Mouse (Mus musculus): ENCODE data around the gene Gm10306. TPM values are rescaled to one million over a fixed set of nuclear protein-coding genes. Genes with fewer than 3 reads are reported as not detected.

The Gm10306 gene
- not detected in 2 replicates for polyA plus RNA-seq (2014; fragmentation: Nextera tagmentation; extraction: Ambion mirVana)

DNA sequence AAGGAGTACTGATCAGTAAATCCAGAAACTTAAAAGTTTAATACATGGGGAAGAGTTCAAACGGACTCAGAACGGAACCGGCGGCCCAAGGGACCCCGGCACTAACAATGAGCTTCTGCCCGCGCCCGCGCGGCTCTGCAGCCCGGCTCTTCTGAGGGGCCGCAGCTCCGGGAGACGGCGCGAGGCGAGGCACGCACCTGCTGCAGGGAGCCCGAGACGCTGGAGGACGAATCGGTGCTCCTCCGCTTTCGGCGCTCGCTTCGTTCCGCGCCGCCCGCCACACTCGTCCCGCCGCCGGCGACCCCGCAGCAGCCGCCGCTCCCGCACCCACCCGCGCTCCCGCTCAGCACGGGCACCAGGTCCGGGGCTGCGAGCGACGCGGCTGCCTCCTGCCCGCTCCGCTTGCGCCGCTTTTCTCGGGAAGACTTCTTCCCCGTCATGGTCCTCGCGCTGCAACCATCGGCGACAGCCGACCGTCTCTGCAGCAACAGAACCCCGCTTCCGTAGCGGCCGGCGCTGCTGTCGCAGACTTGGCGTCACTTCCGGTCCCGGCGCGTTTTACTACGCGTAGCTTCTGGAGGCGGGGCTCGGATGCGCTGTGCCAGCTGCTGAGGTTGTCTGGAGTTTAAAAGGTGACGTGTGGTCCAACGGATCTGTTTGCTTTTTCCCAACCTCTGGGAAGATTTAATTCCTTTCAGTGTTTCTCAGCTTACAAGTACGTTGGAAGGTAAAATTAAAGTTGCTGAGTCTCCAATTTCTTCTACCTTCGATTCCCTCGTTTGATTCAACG lies at the start of gene Gm10306, which contains the start of gene Caap1:
TSS of gene Gm10306 (plus strand) at position 282 of the 790 bp plus-strand sequence.
TSS of gene Caap1 (minus strand) at position 532 of the 790 bp plus-strand sequence.
- peak; percentile 96 for ATAC-seq (replicated peaks; ENCODE audit: insufficient number of reproducible peaks, low FRiP score, low TSS enrichment)
- Histone ChIP-seq H3K4me2 (peak within 1 kb of the TSS; percentile 83), H3K4me3 (ENCODE audit: low read depth, low read length) (peak within 1 kb of the TSS; percentile 89), H3K36me3 (ENCODE audit: control insufficient read depth, insufficient read depth, low read length) (no peaks in the 10 kb centered on the region), H3K4me1 (ENCODE audit: control insufficient read depth, insufficient read depth, low read length) (0 out of 2 replicates have a peak, but pooled peaks cover 4% of the 10 kb centered on the region), H3K9ac (ENCODE audit: low read depth, low read length) (peak within 1 kb of the TSS; percentile 91), H3K27me3 (ENCODE audit: control insufficient read depth, insufficient read depth, low read length) (no peaks in the 10 kb centered on the region), H3K27ac (ENCODE audit: low read depth, low read length) (peak within 1 kb of the TSS; percentile 59), H3K9me3 (replicated peaks; ENCODE audit: control insufficient read depth, low read length) (no peaks in the 10 kb centered on the region)
- under 1% methylated on average over 83 of the region's 83 CpGs for WGBS (ENCODE audit: insufficient replicate concordance)

DNA sequence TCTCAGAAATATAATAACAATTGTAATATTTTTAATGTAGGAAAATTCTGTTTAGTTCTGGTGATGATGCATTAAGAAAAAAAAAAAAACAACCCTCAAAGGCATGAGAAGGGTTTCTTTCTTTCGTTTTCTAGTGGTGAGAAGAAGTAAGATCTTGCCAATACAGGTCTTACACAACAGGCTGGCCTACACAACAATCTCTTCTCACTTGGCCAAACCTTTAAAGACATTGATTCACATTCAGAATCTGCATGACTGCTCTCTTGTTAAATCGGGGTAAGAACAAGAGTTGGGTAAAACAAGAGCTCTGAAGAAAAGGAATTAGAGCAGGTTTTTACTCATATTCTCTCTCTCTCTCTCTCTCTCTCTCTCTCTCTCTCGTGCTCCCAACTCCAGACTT lies 41.0 kb upstream of the Gm10306 start:
- Histone ChIP-seq H3K9ac (ENCODE audit: low read depth, low read length) (no peak overlapping the region), H3K36me3 (ENCODE audit: control insufficient read depth, insufficient read depth, low read length) (no peaks in the 10 kb centered on the region; the same call in 1 of the 2 replicates), H3K4me2 (no peak overlapping the region), H3K4me3 (ENCODE audit: low read depth, low read length) (no peak overlapping the region), H3K4me1 (ENCODE audit: control insufficient read depth, insufficient read depth, low read length) (no peaks in the 10 kb centered on the region), H3K27ac (ENCODE audit: low read depth, low read length) (no peak overlapping the region), H3K27me3 (ENCODE audit: control insufficient read depth, insufficient read depth, low read length) (no peaks in the 10 kb centered on the region), H3K9me3 (replicated peaks; ENCODE audit: control insufficient read depth, low read length) (no peaks in the 10 kb centered on the region)
- no peak for ATAC-seq (replicated peaks; ENCODE audit: insufficient number of reproducible peaks, low FRiP score, low TSS enrichment)
- WGBS (ENCODE audit: insufficient replicate concordance): 84% methylated on average over 3 of the region's 3 CpGs

DNA sequence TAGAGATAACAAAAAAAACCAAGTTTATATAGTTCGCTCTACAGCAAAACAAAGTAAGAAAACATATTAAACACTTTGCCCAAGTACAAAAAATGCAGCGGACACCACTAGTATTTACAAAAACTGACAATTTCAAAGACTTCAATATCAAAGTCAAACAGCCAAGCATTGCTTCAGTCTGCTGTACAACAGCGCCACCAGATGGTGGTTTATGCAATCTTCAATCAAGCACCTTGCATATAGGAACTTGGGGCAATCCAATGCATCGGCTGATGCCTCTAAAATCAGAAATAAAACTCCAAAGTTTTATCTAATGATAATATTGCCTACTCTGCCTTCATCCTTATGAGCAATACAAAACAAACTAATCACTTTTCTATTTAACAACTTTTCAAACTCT lies 38.7 kb upstream of the Gm10306 start:
- WGBS (ENCODE audit: insufficient replicate concordance): 68% methylated on average over 4 of the region's 4 CpGs
- ATAC-seq (replicated peaks; ENCODE audit: insufficient number of reproducible peaks, low FRiP score, low TSS enrichment): no peak
- H3K4me3 ChIP-seq (ENCODE audit: low read depth, low read length): no peak overlapping the region
- H3K27me3 ChIP-seq (ENCODE audit: control insufficient read depth, insufficient read depth, low read length): no peaks in the 10 kb centered on the region
- H3K4me1 ChIP-seq (ENCODE audit: control insufficient read depth, insufficient read depth, low read length): no peaks in the 10 kb centered on the region
- H3K9ac ChIP-seq (ENCODE audit: low read depth, low read length): no peak overlapping the region
- no peaks in the 10 kb centered on the region for H3K9me3 ChIP-seq (replicated peaks; ENCODE audit: control insufficient read depth, low read length)
- no peaks in the 10 kb centered on the region for H3K36me3 ChIP-seq (ENCODE audit: control insufficient read depth, insufficient read depth, low read length)
- H3K27ac ChIP-seq (ENCODE audit: low read depth, low read length): no peak overlapping the region
- no peak overlapping the region for H3K4me2 ChIP-seq

DNA sequence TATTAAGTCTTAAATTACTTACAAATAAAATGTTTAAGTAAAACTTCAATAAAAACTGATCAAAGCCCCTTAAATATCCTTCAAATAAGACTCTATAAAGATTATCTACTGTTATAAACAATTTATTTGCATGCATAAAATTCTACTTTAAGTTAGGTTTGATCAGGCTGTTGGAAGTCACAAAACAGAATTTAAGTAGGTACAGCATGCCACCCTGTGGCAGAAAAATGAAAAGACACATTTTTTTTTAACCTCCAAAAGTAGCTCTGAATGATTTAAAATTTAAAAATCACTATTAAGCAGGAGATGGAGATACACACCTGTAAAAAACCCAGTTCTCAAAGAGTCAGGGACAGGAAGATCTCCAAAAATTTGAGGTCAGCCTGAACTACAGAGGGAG lies 33.0 kb upstream of the Gm10306 start:
- H3K27me3 ChIP-seq (ENCODE audit: control insufficient read depth, insufficient read depth, low read length): no peaks in the 10 kb centered on the region
- H3K4me2 ChIP-seq: no peak overlapping the region
- H3K4me3 ChIP-seq (ENCODE audit: low read depth, low read length): no peak overlapping the region
- ATAC-seq (replicated peaks; ENCODE audit: insufficient number of reproducible peaks, low FRiP score, low TSS enrichment): no peak
- H3K9ac ChIP-seq (ENCODE audit: low read depth, low read length): no peak overlapping the region
- no peaks in the 10 kb centered on the region for H3K36me3 ChIP-seq (ENCODE audit: control insufficient read depth, insufficient read depth, low read length)
- no peaks in the 10 kb centered on the region for H3K4me1 ChIP-seq (ENCODE audit: control insufficient read depth, insufficient read depth, low read length)
- H3K27ac ChIP-seq (ENCODE audit: low read depth, low read length): no peak overlapping the region
- H3K9me3 ChIP-seq (replicated peaks; ENCODE audit: control insufficient read depth, low read length): no peaks in the 10 kb centered on the region

DNA sequence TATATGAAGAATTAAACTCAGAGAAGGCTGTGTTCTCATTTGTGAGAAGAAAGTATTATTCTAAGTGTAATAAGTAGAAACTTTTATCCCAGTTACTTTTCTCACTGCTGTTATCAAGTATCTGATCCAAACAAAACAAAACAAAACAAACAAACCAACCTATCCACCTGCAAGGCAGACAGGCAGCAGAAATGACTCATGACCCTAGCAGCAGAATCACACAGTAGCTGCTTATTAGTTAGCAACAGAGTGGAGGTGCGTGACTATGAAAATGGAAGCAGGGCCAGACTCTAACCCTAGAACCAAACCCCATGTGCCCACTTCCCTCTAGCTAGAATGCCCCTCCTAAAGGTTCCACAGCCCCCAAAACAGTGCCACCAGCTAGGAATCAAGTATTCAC lies 26.9 kb upstream of the Gm10306 start:
- Histone ChIP-seq H3K9ac (ENCODE audit: low read depth, low read length) (no peak overlapping the region), H3K4me3 (ENCODE audit: low read depth, low read length) (no peak overlapping the region), H3K27ac (ENCODE audit: low read depth, low read length) (no peak overlapping the region), H3K9me3 (replicated peaks; ENCODE audit: control insufficient read depth, low read length) (no peaks in the 10 kb centered on the region), H3K4me1 (ENCODE audit: control insufficient read depth, insufficient read depth, low read length) (no peaks in the 10 kb centered on the region), H3K36me3 (ENCODE audit: control insufficient read depth, insufficient read depth, low read length) (no peaks in the 10 kb centered on the region), H3K27me3 (ENCODE audit: control insufficient read depth, insufficient read depth, low read length) (no peaks in the 10 kb centered on the region), H3K4me2 (no peak overlapping the region)
- WGBS (ENCODE audit: insufficient replicate concordance): 90% methylated on average over 1 of the region's 1 CpGs
- ATAC-seq (replicated peaks; ENCODE audit: insufficient number of reproducible peaks, low FRiP score, low TSS enrichment): no peak

DNA sequence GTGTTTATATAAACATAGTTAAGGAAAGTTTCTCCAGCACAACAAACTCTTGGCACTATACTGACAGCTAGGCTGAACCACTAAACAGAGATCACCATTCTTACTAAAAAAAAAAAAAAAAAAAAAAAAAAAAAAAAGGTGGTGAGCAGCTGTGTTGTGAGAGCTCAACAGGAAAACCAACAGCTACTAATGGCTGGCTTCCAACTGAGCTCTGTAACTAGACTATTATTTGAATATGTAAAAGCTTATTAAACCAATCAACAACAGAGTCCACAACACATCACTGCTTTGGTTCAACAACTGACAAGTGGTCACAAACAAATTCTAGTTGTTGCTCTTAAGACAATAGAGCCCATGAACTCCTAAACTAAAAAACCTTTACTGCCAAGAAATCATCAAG lies 23.1 kb upstream of the Gm10306 start:
- H3K9ac ChIP-seq (ENCODE audit: low read depth, low read length): no peak overlapping the region
- peaks cover 2% of the 10 kb centered on the region; the same call in 1 of the 2 replicates for H3K36me3 ChIP-seq (ENCODE audit: control insufficient read depth, insufficient read depth, low read length)
- H3K27ac ChIP-seq (ENCODE audit: low read depth, low read length): no peak overlapping the region
- H3K4me1 ChIP-seq (ENCODE audit: control insufficient read depth, insufficient read depth, low read length): no peaks in the 10 kb centered on the region
- ATAC-seq (replicated peaks; ENCODE audit: insufficient number of reproducible peaks, low FRiP score, low TSS enrichment): no peak
- no peak overlapping the region for H3K4me3 ChIP-seq (ENCODE audit: low read depth, low read length)
- H3K4me2 ChIP-seq: no peak overlapping the region
- H3K9me3 ChIP-seq (replicated peaks; ENCODE audit: control insufficient read depth, low read length): no peaks in the 10 kb centered on the region
- H3K27me3 ChIP-seq (ENCODE audit: control insufficient read depth, insufficient read depth, low read length): no peaks in the 10 kb centered on the region

DNA sequence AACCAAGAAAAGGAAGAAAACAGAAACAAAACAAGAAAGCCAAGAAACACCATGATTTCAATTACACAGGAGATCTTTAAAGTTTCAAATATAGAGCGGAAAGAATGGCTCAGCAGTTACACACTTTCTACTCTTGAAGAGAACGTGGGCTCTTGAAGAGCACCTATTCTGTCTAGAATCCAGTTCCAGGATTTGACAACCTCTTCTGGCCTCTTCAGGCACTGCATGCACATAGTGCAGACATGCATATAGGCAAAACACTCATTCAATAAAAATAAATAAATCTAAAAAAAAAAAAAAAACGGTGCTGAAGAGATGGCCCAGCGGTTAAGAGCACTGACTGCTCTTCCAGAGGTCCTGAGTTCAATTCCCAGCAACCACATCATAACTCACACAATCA lies 13.3 kb upstream of the Gm10306 start:
- Histone ChIP-seq H3K27ac (ENCODE audit: low read depth, low read length) (no peak overlapping the region), H3K9ac (ENCODE audit: low read depth, low read length) (no peak overlapping the region), H3K4me2 (no peak overlapping the region), H3K4me3 (ENCODE audit: low read depth, low read length) (no peak overlapping the region), H3K4me1 (ENCODE audit: control insufficient read depth, insufficient read depth, low read length) (no peaks in the 10 kb centered on the region), H3K36me3 (ENCODE audit: control insufficient read depth, insufficient read depth, low read length) (peaks cover 5% of the 10 kb centered on the region; the same call in 1 of the 2 replicates), H3K27me3 (ENCODE audit: control insufficient read depth, insufficient read depth, low read length) (no peaks in the 10 kb centered on the region), H3K9me3 (replicated peaks; ENCODE audit: control insufficient read depth, low read length) (no peaks in the 10 kb centered on the region)
- ATAC-seq (replicated peaks; ENCODE audit: insufficient number of reproducible peaks, low FRiP score, low TSS enrichment): no peak
- 89% methylated on average over 4 of the region's 4 CpGs for WGBS (ENCODE audit: insufficient replicate concordance)

DNA sequence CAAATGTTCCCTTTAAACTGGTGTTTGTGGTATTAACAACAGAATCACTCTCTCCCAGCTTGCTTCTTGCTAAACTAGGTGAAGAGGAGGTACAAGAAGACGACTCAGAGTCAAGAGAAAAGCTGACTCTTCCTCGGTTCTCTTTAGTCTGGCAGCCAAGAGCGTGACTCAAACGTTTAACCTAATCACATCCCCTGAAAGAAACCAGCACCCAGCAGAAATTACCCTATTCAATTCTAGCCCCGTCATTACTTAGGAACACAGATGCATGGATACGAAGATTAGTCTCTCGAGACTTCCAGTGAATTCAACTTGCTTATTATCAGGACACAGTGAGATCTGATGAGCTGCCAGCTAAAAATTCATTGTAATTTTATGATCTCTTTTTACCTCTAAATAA lies 12.0 kb upstream of the Gm10306 start:
- 82% methylated on average over 7 of the region's 7 CpGs for WGBS (ENCODE audit: insufficient replicate concordance)
- no peak overlapping the region for H3K27ac ChIP-seq (ENCODE audit: low read depth, low read length)
- no peaks in the 10 kb centered on the region for H3K9me3 ChIP-seq (replicated peaks; ENCODE audit: control insufficient read depth, low read length)
- H3K4me1 ChIP-seq (ENCODE audit: control insufficient read depth, insufficient read depth, low read length): no peaks in the 10 kb centered on the region
- no peak overlapping the region for H3K4me2 ChIP-seq
- H3K9ac ChIP-seq (ENCODE audit: low read depth, low read length): no peak overlapping the region
- 0 out of 2 replicates have a peak, but pooled peaks cover 2% of the 10 kb centered on the region for H3K36me3 ChIP-seq (ENCODE audit: control insufficient read depth, insufficient read depth, low read length)
- ATAC-seq (replicated peaks; ENCODE audit: insufficient number of reproducible peaks, low FRiP score, low TSS enrichment): no peak
- no peaks in the 10 kb centered on the region for H3K27me3 ChIP-seq (ENCODE audit: control insufficient read depth, insufficient read depth, low read length)
- H3K4me3 ChIP-seq (ENCODE audit: low read depth, low read length): no peak overlapping the region

DNA sequence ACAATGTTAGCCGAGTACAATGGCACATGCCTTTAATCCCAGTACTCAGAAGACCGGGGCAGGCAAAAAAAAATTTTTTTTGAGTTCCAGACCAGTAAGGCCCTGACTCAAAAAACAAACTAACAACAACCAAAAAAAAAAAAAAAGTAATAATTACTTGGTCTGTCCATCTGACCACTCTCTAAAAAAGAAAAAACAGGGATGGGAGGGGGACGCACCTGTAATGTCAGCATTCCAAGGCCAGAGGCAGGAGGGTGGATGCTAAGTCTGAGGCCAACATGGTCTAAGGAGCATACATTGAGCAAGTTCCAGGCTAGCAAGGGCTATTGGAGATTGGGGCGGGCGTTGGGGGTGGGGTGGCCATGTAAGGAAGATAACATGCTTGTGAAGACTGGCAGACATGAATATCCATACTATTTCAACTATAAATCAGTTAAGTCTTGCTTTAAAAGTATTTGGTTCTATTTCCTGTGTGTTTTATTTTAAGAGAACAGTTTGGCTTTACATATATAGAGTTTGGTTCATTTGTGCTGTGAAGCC lies 1.3 kb upstream of the Gm10306 start:
- no peaks in the 10 kb centered on the region for H3K36me3 ChIP-seq (ENCODE audit: control insufficient read depth, insufficient read depth, low read length)
- WGBS (ENCODE audit: insufficient replicate concordance): 77% methylated on average over 5 of the region's 5 CpGs
- H3K27me3 ChIP-seq (ENCODE audit: control insufficient read depth, insufficient read depth, low read length): no peaks in the 10 kb centered on the region
- H3K9me3 ChIP-seq (replicated peaks; ENCODE audit: control insufficient read depth, low read length): no peaks in the 10 kb centered on the region
- no peak for ATAC-seq (replicated peaks; ENCODE audit: insufficient number of reproducible peaks, low FRiP score, low TSS enrichment)
- H3K9ac ChIP-seq (ENCODE audit: low read depth, low read length): no peak overlapping the region
- no peak overlapping the region for H3K4me3 ChIP-seq (ENCODE audit: low read depth, low read length)
- 0 out of 2 replicates have a peak, but pooled peaks cover 4% of the 10 kb centered on the region for H3K4me1 ChIP-seq (ENCODE audit: control insufficient read depth, insufficient read depth, low read length)
- H3K4me2 ChIP-seq: peak overlapping the region; percentile 83
- no peak overlapping the region for H3K27ac ChIP-seq (ENCODE audit: low read depth, low read length)
